Mouse (Mus musculus): ENCODE results near the gene Aox3.

DNA sequence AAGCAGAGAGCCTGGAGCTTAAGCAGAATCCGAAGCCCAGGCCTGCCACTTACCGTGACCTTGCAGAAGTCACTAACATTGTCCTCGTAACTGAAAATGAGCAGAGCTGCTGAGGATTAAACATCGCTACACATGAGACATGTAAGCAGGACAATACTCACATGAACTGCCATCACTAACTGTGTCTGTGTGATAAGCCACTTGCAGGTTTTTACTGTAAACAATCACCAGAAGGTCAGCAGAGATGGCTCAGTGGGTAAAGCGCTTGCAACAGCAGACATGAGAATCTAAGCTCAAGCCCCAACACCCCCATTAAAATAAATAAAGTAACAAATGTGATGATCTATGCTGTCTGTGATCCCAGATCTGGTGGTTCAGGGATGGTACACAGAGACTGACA is 125.5 kb downstream of the Aox3 start:
- TF ChIP-seq CTCF (IDR thresholded peaks at IDR 0.05; ENCODE audit: extremely low read depth, insufficient read length, insufficient replicate concordance, low read depth, low read length): no peak
- no peak for TF ChIP-seq POLR2A (IDR thresholded peaks at IDR 0.05; ENCODE audit: low read depth, low read length)

All from small intestine, adult 2 months (tissue).